Mouse (Mus musculus) lung, postnatal 0 days (tissue): Measurements from ENCODE around the gene Crocc. TPM values are rescaled to one million over a fixed set of nuclear protein-coding genes. Genes with fewer than 3 reads are reported as not detected.

Source experiments
- ATAC-seq: fragments of 200-750 bp; cut with Nextera tagmentation; 2 replicates; pipeline ENCODE4 v1.8.0; 2017; ENCODE audit warnings: moderate library complexity
- DNase-seq: peaks from one replicate; pipeline ENCODE4 v3.0.0-alpha.2; 2016; ENCODE audit warnings: low spot score
- H3K27ac ChIP-seq: fragments of 300-500 bp; sonication (generic); 2 replicates; pipeline ENCODE4 v1.5.1; 2014; ENCODE audit warnings: antibody characterized with exemption, mild to moderate bottlenecking, low read length, mixed read lengths
- H3K27me3 ChIP-seq: fragments of 300-500 bp; sonication (generic); replicated peaks from 2 replicates; pipeline ENCODE4 v1.6.1; 2014; ENCODE audit warnings: low read length, mixed read lengths; ENCODE audit not compliant: insufficient read depth
- H3K36me3 ChIP-seq: fragments of 300-500 bp; sonication (generic); 2 replicates; pipeline ENCODE4 v1.6.1; 2014; ENCODE audit warnings: low read length, mixed read lengths; ENCODE audit not compliant: insufficient read depth
- H3K4me1 ChIP-seq: fragments of 300-500 bp; sonication (generic); 2 replicates; pipeline ENCODE4 v1.6.1; 2014; ENCODE audit warnings: antibody characterized with exemption, low read depth, low read length, mixed read lengths; ENCODE audit not compliant: insufficient read depth
- H3K4me2 ChIP-seq: fragments of 300-500 bp; sonication (generic); replicated peaks from 2 replicates; pipeline ENCODE4 v1.6.1; 2014; ENCODE audit warnings: low read depth, mild to moderate bottlenecking, low read length, moderate library complexity, mixed read lengths
- H3K4me3 ChIP-seq: fragments of 300-500 bp; sonication (generic); 2 replicates; pipeline ENCODE4 v1.5.1; 2014; ENCODE audit warnings: low read depth, low read length
- H3K9ac ChIP-seq: fragments of 300-500 bp; sonication (generic); replicated peaks from 2 replicates; pipeline ENCODE4 v1.6.1; 2014; ENCODE audit warnings: low read depth, mild to moderate bottlenecking
- H3K9me3 ChIP-seq: fragments of 300-500 bp; sonication (generic); 2 replicates; pipeline ENCODE4 v1.6.1; 2016; ENCODE audit warnings: low read length, mixed read lengths
- CTCF ChIP-seq: IDR thresholded peaks from 2 replicates; pipeline ENCODE4 v1.5.1; 2016; ENCODE audit warnings: antibody characterized with exemption, mild to moderate bottlenecking
- EP300 ChIP-seq: IDR thresholded peaks from 2 replicates; pipeline ENCODE4 v1.6.1; 2016; ENCODE audit warnings: antibody characterized with exemption, mild to moderate bottlenecking, control low read depth
- WGBS: fragments of 180-500 bp; shearing (Covaris S2); extraction: QIAGEN DNeasy Blood & Tissue Kit; methylation state at CpG from one replicate; pipeline ENCODE4 v1.1.7; 2014; 5-methylcytosine and 5-hydroxymethylcytosine counted together
- polyA plus RNA-seq: library from polyadenylated mRNA; unstranded; fragments of >200 nt; fragmentation: Nextera tagmentation; extraction: Ambion mirVana; gene quantifications from 2 replicates; pipeline ENCODE4 v1.2.1, GENCODE M21; 2015

Crocc gene
- polyA plus RNA-seq, 1 experiment from 2014 or later: 2.3 TPM

GRCm38 (mm10) chr4:141068655-141069054, 8.3 kb upstream of the Crocc start:
- no peaks in the 10 kb centered on the region for H3K27me3 ChIP-seq
- no peak overlapping the region for H3K27ac ChIP-seq
- no peak overlapping the region for H3K4me2 ChIP-seq
- no peak overlapping the region for H3K4me3 ChIP-seq
- ATAC-seq: no peak
- no peak overlapping the region for H3K9ac ChIP-seq
- H3K36me3 ChIP-seq: peaks cover 36% of the 10 kb centered on the region; the same call in 1 of the 2 replicates
- WGBS: 87% methylated on average over 8 of the region's 8 CpGs
- no peaks in the 10 kb centered on the region for H3K4me1 ChIP-seq
- TF ChIP-seq CTCF: no peak
- TF ChIP-seq EP300: no peak
- DNase-seq: no peak
- H3K9me3 ChIP-seq: no peaks in the 10 kb centered on the region

DNA sequence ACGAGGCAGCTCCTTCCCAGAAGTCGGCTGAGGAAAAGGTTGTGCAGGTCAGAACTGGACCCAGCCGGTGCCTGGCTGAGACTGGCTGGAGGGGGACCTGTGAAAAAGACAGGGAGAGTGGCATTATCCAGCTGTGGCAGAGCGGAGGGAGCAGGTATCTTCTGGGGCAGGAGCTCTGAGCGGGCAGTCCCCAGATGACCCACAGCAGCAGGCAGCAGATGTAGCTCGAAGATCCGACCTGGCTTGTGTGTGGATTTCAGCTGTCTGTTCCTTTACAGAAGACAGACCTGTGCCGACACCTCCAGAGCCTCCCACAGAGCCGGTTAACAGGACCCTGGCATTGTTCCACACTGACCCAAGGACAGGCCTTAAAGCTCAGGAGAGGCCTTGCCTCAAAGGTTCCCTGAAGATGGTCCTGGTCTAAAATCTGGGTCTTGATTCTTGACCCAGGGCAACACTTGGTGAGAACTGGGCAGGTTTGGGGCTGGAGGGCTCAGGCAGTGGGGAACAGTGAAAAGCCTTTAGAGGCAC, 7.2 kb upstream of the Crocc start:
- no peak for TF ChIP-seq EP300
- TF ChIP-seq CTCF: no peak
- H3K4me1 ChIP-seq: no peaks in the 10 kb centered on the region
- H3K27me3 ChIP-seq: no peaks in the 10 kb centered on the region
- H3K4me3 ChIP-seq: no peak overlapping the region
- H3K9ac ChIP-seq: no peak overlapping the region
- WGBS: 53% methylated on average over 9 of the region's 9 CpGs
- ATAC-seq: no peak
- peaks cover 36% of the 10 kb centered on the region; the same call in 1 of the 2 replicates for H3K36me3 ChIP-seq
- DNase-seq: no peak
- H3K4me2 ChIP-seq: no peak overlapping the region
- H3K9me3 ChIP-seq: no peaks in the 10 kb centered on the region
- H3K27ac ChIP-seq: no peak overlapping the region

DNA sequence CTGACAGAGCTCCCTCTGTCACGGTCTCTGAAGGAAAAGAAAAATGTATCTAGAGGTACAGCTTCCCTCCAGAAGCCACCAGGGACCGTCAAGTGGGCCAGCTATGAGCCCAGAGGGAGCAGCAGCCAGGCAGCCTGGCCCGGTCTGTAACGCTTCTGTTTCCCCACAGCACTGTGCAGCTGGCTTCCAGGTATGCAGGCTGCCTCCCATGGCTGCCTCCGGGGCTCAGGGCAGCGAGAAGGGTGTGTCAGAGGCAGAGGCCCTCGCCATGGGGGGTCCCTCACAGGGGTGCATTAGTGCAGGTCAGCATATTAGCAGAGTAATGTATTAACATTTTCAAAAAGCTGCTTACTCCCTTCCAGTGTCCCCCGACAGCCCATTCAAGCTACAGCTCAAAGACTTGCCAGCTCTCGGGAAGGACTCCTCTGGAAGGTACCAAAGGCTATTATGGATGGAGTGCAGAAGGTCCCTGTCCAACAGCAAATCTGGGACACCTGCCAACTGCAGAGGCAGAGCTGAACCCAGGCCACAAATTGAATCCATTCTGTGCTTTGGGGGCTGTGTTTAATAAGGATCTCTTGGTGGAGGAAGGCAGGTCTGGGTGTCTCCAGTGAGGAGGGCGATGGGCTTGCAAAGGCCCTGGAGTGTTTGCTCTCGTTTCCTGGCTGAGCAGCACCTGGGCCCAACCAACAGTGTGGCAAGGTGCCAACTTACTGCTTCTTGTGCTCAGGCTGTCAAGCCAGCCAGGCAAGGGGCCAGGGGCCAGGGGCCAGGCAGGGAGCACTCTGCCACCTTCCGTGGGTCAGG, 6.6 kb upstream of the Crocc start:
- Histone ChIP-seq H3K36me3 (peaks cover 30% of the 10 kb centered on the region; the same call in 1 of the 2 replicates), H3K27me3 (no peaks in the 10 kb centered on the region), H3K9me3 (no peaks in the 10 kb centered on the region), H3K4me2 (no peak overlapping the region), H3K4me1 (no peaks in the 10 kb centered on the region), H3K9ac (no peak overlapping the region), H3K27ac (0 out of 2 replicates have a peak overlapping the region, but pooled peaks have one; percentile 8), H3K4me3 (no peak overlapping the region)
- DNase-seq: peak; percentile 55
- peak; percentile 39 for ATAC-seq
- TF ChIP-seq CTCF (no peak), EP300 (no peak)
- 36% methylated on average over 12 of the region's 12 CpGs for WGBS

DNA sequence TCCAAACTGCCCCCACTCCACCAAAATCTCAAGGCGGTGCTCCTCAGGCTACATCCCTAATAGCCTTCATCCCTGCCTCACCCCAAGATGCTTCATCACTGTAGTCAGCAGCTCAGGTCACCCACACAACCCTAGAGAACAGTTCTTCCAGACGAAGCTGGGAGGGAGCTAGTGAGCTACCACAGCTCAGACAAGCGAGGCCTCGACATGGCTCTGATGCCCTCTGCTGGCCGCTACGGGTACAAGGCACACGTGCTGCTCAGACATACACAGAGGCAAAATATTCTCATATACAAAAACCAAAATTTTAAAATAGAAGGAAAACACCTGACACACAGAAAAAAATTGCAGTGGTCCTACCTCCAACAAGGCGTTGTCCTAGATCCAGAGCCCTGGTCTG, 4.8 kb upstream of the Crocc start:
- ATAC-seq: peak; percentile 12
- Histone ChIP-seq H3K9me3 (no peaks in the 10 kb centered on the region), H3K4me2 (no peak overlapping the region), H3K27ac (no peak overlapping the region), H3K36me3 (peaks cover 24% of the 10 kb centered on the region; the same call in 1 of the 2 replicates), H3K4me3 (no peak overlapping the region), H3K27me3 (no peaks in the 10 kb centered on the region), H3K9ac (no peak overlapping the region), H3K4me1 (no peaks in the 10 kb centered on the region; the same call in 1 of the 2 replicates)
- TF ChIP-seq EP300 (no peak), CTCF (peak; percentile 99)
- 5% methylated on average over 8 of the region's 8 CpGs for WGBS
- peak; percentile 95 for DNase-seq

DNA sequence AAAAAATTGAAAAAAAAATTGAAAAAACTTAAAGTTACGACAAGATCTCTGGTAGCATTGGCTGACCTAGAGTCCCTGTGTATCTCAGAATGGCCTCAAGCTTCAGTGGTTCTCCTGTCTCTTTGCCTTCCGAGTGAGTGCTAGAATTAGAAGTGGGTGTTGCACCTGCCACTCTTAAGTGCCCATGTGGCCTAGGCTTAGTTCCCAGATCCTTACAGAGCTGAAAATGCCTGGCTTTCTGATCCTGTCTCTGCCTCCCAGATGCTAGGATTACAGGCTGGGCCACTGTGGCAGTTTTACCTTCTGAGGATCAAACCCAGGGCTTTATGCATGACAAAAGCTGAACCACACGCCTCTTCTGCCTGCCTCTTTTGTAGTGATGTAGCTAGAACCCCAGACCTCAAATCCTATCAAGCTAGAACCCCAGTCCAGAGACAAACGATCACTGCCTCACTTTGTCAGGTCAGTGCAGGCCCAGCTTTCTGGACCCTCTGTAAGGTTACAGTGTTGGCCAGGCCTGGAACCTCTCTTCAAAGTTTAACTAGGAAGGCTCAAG, 3.8 kb upstream of the Crocc start:
- H3K36me3 ChIP-seq: peaks cover 19% of the 10 kb centered on the region; the same call in 1 of the 2 replicates
- no peak overlapping the region for H3K4me2 ChIP-seq
- ATAC-seq (no peak), DNase-seq (no peak)
- no peak overlapping the region for H3K27ac ChIP-seq
- H3K9me3 ChIP-seq: no peaks in the 10 kb centered on the region
- H3K9ac ChIP-seq: no peak overlapping the region
- TF ChIP-seq CTCF (no peak), EP300 (no peak)
- no peaks in the 10 kb centered on the region for H3K27me3 ChIP-seq
- H3K4me1 ChIP-seq: peaks cover 3% of the 10 kb centered on the region; the same call in 1 of the 2 replicates
- WGBS: 75% methylated on average over 4 of the region's 4 CpGs
- H3K4me3 ChIP-seq: no peak overlapping the region
